In the genomic region with DNA sequence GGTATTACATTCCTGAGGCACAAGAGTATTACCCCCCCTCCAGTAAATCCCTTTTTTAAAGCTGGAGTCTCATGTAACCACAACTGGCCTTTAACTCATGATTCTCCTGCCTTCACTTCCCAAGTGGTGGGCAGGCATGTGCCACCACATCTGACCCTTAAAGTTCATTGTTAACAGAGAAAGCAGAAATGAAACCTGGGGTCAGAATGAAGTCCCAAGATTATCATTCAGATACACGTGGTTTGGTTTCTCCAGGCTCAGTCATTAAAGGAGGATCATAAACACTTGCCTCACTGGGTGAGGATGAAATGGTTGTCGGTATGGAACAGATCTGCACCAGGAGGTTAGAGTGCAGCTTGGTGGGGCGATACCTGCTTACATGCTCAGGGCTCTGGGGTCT, we compare ENCODE assay signal across 32 mouse cellular contexts. TPM values are rescaled to one million over a fixed set of nuclear protein-coding genes. Genes with fewer than 3 reads are reported as not detected.
A peak's percentile ranks its signal among the peaks of the same experiment; 100 is the strongest.
DNase-seq lines count a peak whose midpoint lies in the region; ATAC-seq and TF ChIP-seq lines count a peak whose summit lies in the region.
"Had no signal": no experiment of that assay in that cellular context is flagged by ENCODE, and none has a peak within 500 bp of the region (broad histone marks: within the 10 kb centered on the region; RNA-seq: fewer than 3 reads in every experiment).

No protein-coding gene starts in this region.

- peak; percentile 40 for DNase-seq in CH12.LX (ENCODE audit: extremely low read depth)
- DNase-seq in monocyte, adult 2 months (ENCODE audit: low read depth in 1 of 2, low spot score in 2 of 2) = peak; percentile 26 to 37
- no peak for DNase-seq in T-cell, adult 2 months (ENCODE audit: low spot score)
- no peak for DNase-seq in right cerebral cortex, postnatal 36 days (ENCODE audit: low spot score in 2 of 2)
- DNase-seq in cerebellum, postnatal 36 days = no peak
- DNase-seq: adrenal gland, adult 8-10 months; adrenal gland, postnatal 25 days; cerebellum, adult 2 months; cerebellum, adult 9-11 months; cerebellum, postnatal 25 days; gastrocnemius, postnatal 10 days; gastrocnemius, postnatal 36 days; heart, adult 11 months; heart, postnatal 10 days; heart, postnatal 36 days; kidney, adult 18-20 months had no signal

- TF ChIP-seq POLR2A in CH12.LX (IDR thresholded peaks at IDR 0.05; ENCODE audit: low read depth, low read length) = no peak

- no peak for TF ChIP-seq EP300 in CH12.LX (IDR thresholded peaks at IDR 0.05; ENCODE audit: low read length)

- H3K4me3 ChIP-seq in CH12.LX (replicated peaks in 1 of 3; ENCODE audit: low read depth in 2 of 3, low read length in 2 of 3, poor library complexity in 1 of 3) = no peak overlapping the region
- no peak overlapping the region for H3K4me3 ChIP-seq in heart, embryonic 12.5 days
- H3K4me3 ChIP-seq: embryonic facial prominence, embryonic 12.5 days; embryonic facial prominence, embryonic 15.5 days; heart, embryonic 15.5 days; hindbrain, embryonic 10.5 days had no signal

- no peak overlapping the region for H3K4me2 ChIP-seq in CH12.LX (ENCODE audit: insufficient read depth, low read depth, poor library complexity, severe bottlenecking)
- H3K4me2 ChIP-seq in heart, embryonic 12.5 days = no peak overlapping the region
- H3K4me2 ChIP-seq: embryonic facial prominence, embryonic 12.5 days; embryonic facial prominence, embryonic 15.5 days; heart, embryonic 11.5 days; heart, embryonic 15.5 days; hindbrain, embryonic 14.5 days had no signal

- no peaks in the 10 kb centered on the region for H3K9me3 ChIP-seq in CH12.LX (replicated peaks; ENCODE audit: low read length)
- no peaks in the 10 kb centered on the region for H3K9me3 ChIP-seq in heart, embryonic 12.5 days (replicated peaks)
- H3K9me3 ChIP-seq: embryonic facial prominence, embryonic 12.5 days; embryonic facial prominence, embryonic 15.5 days; heart, embryonic 15.5 days; hindbrain, embryonic 10.5 days had no signal

- no peaks in the 10 kb centered on the region for H3K27me3 ChIP-seq in CH12.LX (replicated peaks)
- H3K27me3 ChIP-seq in heart, embryonic 12.5 days (replicated peaks) = no peaks in the 10 kb centered on the region
- H3K27me3 ChIP-seq: embryonic facial prominence, embryonic 12.5 days; embryonic facial prominence, embryonic 15.5 days; heart, embryonic 15.5 days had no signal

- H3K36me3 ChIP-seq in CH12.LX (replicated peaks in 1 of 2; ENCODE audit: control insufficient read depth in 1 of 2, insufficient read depth in 1 of 2, low read length in 1 of 2) = peaks cover 0 to 10% of the 10 kb centered on the region in 2 experiments
- H3K36me3 ChIP-seq in heart, embryonic 12.5 days = peaks cover 9% of the 10 kb centered on the region
- H3K36me3 ChIP-seq: embryonic facial prominence, embryonic 15.5 days had no signal

- no peak overlapping the region for H3K9ac ChIP-seq in CH12.LX (ENCODE audit: insufficient read depth, low read depth)
- H3K9ac ChIP-seq in heart, embryonic 12.5 days = no peak overlapping the region
- H3K9ac ChIP-seq: embryonic facial prominence, embryonic 12.5 days; embryonic facial prominence, embryonic 15.5 days; heart, embryonic 15.5 days; hindbrain, embryonic 14.5 days had no signal

- dilution Hi-C loops in CH12.LX (cut with MboI; ENCODE audit: extremely low pct_ligation_motif_present, extremely low pct_unique_long_range_greater_than_20kb, low sequenced_read_pairs) = no loop called here

- no peak overlapping the region for H3K27ac ChIP-seq in CH12.LX (ENCODE audit: insufficient read depth, low read depth)
- no peak overlapping the region for H3K27ac ChIP-seq in heart, embryonic 12.5 days (ENCODE audit: poor library complexity, severe bottlenecking)
- H3K27ac ChIP-seq: embryonic facial prominence, embryonic 12.5 days; embryonic facial prominence, embryonic 15.5 days; heart, embryonic 15.5 days; hindbrain, embryonic 10.5 days; hindbrain, embryonic 14.5 days; hindbrain, postnatal 0 days had no signal

- in situ Hi-C loops in CH12.LX (cut with MboI; ENCODE audit: low pct_ligation_motif_present, low pct_unique_long_range_greater_than_20kb, low sequenced_read_pairs) = no loop called here

- H3K4me1 ChIP-seq in CH12.LX (ENCODE audit: control insufficient read depth in 1 of 2, insufficient read depth in 2 of 2) = peaks cover 8 to 43% of the 10 kb centered on the region in 2 experiments; a peak in 2 of 4 replicates
- no peaks in the 10 kb centered on the region for H3K4me1 ChIP-seq in heart, embryonic 12.5 days (replicated peaks)
- H3K4me1 ChIP-seq: embryonic facial prominence, embryonic 12.5 days; heart, embryonic 15.5 days; hindbrain, embryonic 10.5 days had no signal

- no peaks in the 10 kb centered on the region for H3K79me2 ChIP-seq in CH12.LX (replicated peaks; ENCODE audit: control insufficient read depth, extremely low read depth, insufficient read depth, poor library complexity, severe bottlenecking)

- TF ChIP-seq CTCF in CH12.LX (conservative IDR thresholded peaks at IDR 0.05 in 1 of 2, IDR thresholded peaks at IDR 0.05 in 1 of 2; ENCODE audit: low read depth in 2 of 2, low read length in 2 of 2) = no peak

- TF ChIP-seq RAD21 in CH12.LX (IDR thresholded peaks at IDR 0.05; ENCODE audit: low read depth, low read length) = no peak

- 75% methylated on average over 3 of the region's 3 CpGs for WGBS in heart, embryonic 12.5 days

- peak; percentile 75 for ATAC-seq in granulocyte monocyte progenitor cell, adult 5-6 weeks (replicated peaks; ENCODE audit: poor library complexity, severe bottlenecking)
- no peak for ATAC-seq in heart, embryonic 12.5 days (ENCODE audit: insufficient number of reproducible peaks, low FRiP score)
- ATAC-seq: activated CD4-positive, CD25-positive, alpha-beta regulatory T cell, adult 4 months; forebrain, embryonic 14.5 days; hindbrain, postnatal 0 days; inflammation-experienced regulatory T-cells, adult 6 months; intestine, embryonic 16.5 days had no signal

TF ChIP-seq in CH12.LX, 34 proteins besides CTCF, POLR2A, EP300 and RAD21 (continues in another document):
- TF ChIP-seq TBP (conservative IDR thresholded peaks at IDR 0.05; ENCODE audit: low read depth, low read length) (no peak), UBTF (IDR thresholded peaks at IDR 0.05; ENCODE audit: low read depth, low read length) (no peak), ZC3H11A (IDR thresholded peaks at IDR 0.05; ENCODE audit: low read depth, low read length) (no peak), MAZ (IDR thresholded peaks at IDR 0.05; ENCODE audit: low read depth, low read length) (no peak), IRF4 (IDR thresholded peaks at IDR 0.05; ENCODE audit: low read depth, low read length) (peak; percentile 70), ZKSCAN1 (IDR thresholded peaks at IDR 0.05; ENCODE audit: borderline replicate concordance, low read depth, low read length) (no peak), NRF1 (IDR thresholded peaks at IDR 0.05; ENCODE audit: low read depth, low read length) (no peak), E2F4 (IDR thresholded peaks at IDR 0.05; ENCODE audit: insufficient replicate concordance, low read depth, low read length) (no peak), ETS1 (conservative IDR thresholded peaks at IDR 0.05; ENCODE audit: low read depth, low read length) (no peak), JUND (conservative IDR thresholded peaks at IDR 0.05; ENCODE audit: low read depth, low read length) (no peak), TCF12 (IDR thresholded peaks at IDR 0.05; ENCODE audit: low read depth, low read length) (no peak), HCFC1 (IDR thresholded peaks at IDR 0.05; ENCODE audit: low read depth, low read length) (no peak), SIN3A (IDR thresholded peaks at IDR 0.05; ENCODE audit: low read length) (no peak), MYC (IDR thresholded peaks at IDR 0.05; ENCODE audit: low read depth, low read length) (no peak; the same call in 1 of the 2 replicates), MXI1 (IDR thresholded peaks at IDR 0.05; ENCODE audit: low read depth, low read length) (no peak)

RNA-seq across cellular contexts. Expression of gene Gm44596, which starts 6.0 kb away (rescaled TPM):
- total RNA-seq in CH12.LX (2012; rRNA removed) (not detected in 2 replicates), CH12.LX (2014; rRNA removed) (not detected in 2 replicates)
- not detected in 2 replicates for polyA plus RNA-seq in CH12.LX (2012; ENCODE audit: insufficient read length, low read depth)
- not detected in 2 replicates for total RNA-seq in granulocyte monocyte progenitor cell, adult 5-6 weeks (2014; fragmentation: Nextera tagmentation)
- total RNA-seq in granulocyte monocyte progenitor cell, adult 5-6 weeks (2017) = not detected in 2 replicates
- not detected in 2 replicates for polyA plus RNA-seq in heart, embryonic 12.5 days (2016; fragmentation: Nextera tagmentation; extraction: Ambion mirVana)
- total RNA-seq: adrenal gland, adult 8-10 months; adrenal gland, postnatal 25 days; gastrocnemius, postnatal 10 days; gastrocnemius, postnatal 36 days; heart, adult 8-10 months; heart, postnatal 10 days; heart, postnatal 36 days; hindbrain, postnatal 0 days; MEL had no signal
- polyA plus RNA-seq: activated CD4-positive, CD25-positive, alpha-beta regulatory T cell, adult 4 months; cerebellum, adult 2 months; embryonic facial prominence, embryonic 12.5 days; embryonic facial prominence, embryonic 15.5 days; forebrain, embryonic 11.5 days; forebrain, embryonic 14.5 days; heart, embryonic 11.5 days; heart, embryonic 15.5 days; hindbrain, embryonic 10.5 days; hindbrain, embryonic 14.5 days; hindbrain, postnatal 0 days; inflammation-experienced regulatory T-cells, adult 6 months; intestine, embryonic 16.5 days had no signal

RNA-seq across cellular contexts. Expression of gene Tex52, which starts 6.0 kb away (rescaled TPM):
- total RNA-seq in CH12.LX (2012; rRNA removed) (0.13 TPM in 1 of 2 replicates, not detected in the other), CH12.LX (2014; rRNA removed) (not detected in 2 replicates)
- polyA plus RNA-seq in CH12.LX (2012; ENCODE audit: insufficient read length, low read depth) = not detected in 2 replicates
- total RNA-seq in granulocyte monocyte progenitor cell, adult 5-6 weeks (2014; fragmentation: Nextera tagmentation) = not detected in 2 replicates
- 0.22 TPM in 1 of 2 replicates, not detected in the other for total RNA-seq in granulocyte monocyte progenitor cell, adult 5-6 weeks (2017)
- polyA plus RNA-seq in heart, embryonic 12.5 days (2016; fragmentation: Nextera tagmentation; extraction: Ambion mirVana) = 0.19 and 0.21 TPM in 2 replicates
- total RNA-seq: adrenal gland, adult 8-10 months; adrenal gland, postnatal 25 days; gastrocnemius, postnatal 36 days; heart, adult 8-10 months; heart, postnatal 10 days; heart, postnatal 36 days; MEL had no signal
- polyA plus RNA-seq: activated CD4-positive, CD25-positive, alpha-beta regulatory T cell, adult 4 months; intestine, embryonic 16.5 days had no signal

RNA-seq across cellular contexts. Expression of gene Nrip2, which starts 17.8 kb away (rescaled TPM):
- total RNA-seq in CH12.LX (2012; rRNA removed) (0.13 TPM in 2 replicates), CH12.LX (2014; rRNA removed) (not detected in 2 replicates)
- polyA plus RNA-seq in CH12.LX (2012; ENCODE audit: insufficient read length, low read depth) = 1.1 and 1.3 TPM in 2 replicates
- not detected in 2 replicates for total RNA-seq in granulocyte monocyte progenitor cell, adult 5-6 weeks (2014; fragmentation: Nextera tagmentation)
- not detected in 2 replicates for total RNA-seq in granulocyte monocyte progenitor cell, adult 5-6 weeks (2017)
- polyA plus RNA-seq in heart, embryonic 12.5 days (2016; fragmentation: Nextera tagmentation; extraction: Ambion mirVana) = 1.6 and 2.5 TPM in 2 replicates

RNA-seq across cellular contexts. Expression of gene Foxm1, which starts 18.5 kb away (rescaled TPM):
- total RNA-seq in CH12.LX (2012; rRNA removed) = 14.3 and 16.8 TPM in 2 replicates
- total RNA-seq in CH12.LX (2014; rRNA removed) = 5.8 and 6.0 TPM in 2 replicates
- 32.5 and 41.0 TPM in 2 replicates for polyA plus RNA-seq in CH12.LX (2012; ENCODE audit: insufficient read length, low read depth)
- 38.8 and 53.2 TPM in 2 replicates for total RNA-seq in granulocyte monocyte progenitor cell, adult 5-6 weeks (2014; fragmentation: Nextera tagmentation)
- total RNA-seq in granulocyte monocyte progenitor cell, adult 5-6 weeks (2017) = 12.8 and 18.2 TPM in 2 replicates
- polyA plus RNA-seq in heart, embryonic 12.5 days (2016; fragmentation: Nextera tagmentation; extraction: Ambion mirVana) = 33.4 and 38.7 TPM in 2 replicates

RNA-seq across cellular contexts. Expression of gene Rhno1, which starts 18.5 kb away (rescaled TPM):
- total RNA-seq in CH12.LX (2012; rRNA removed) = 28.7 and 34.9 TPM in 2 replicates
- total RNA-seq in CH12.LX (2014; rRNA removed) = 18.5 and 19.3 TPM in 2 replicates
- 53.4 and 60.0 TPM in 2 replicates for polyA plus RNA-seq in CH12.LX (2012; ENCODE audit: insufficient read length, low read depth)
- total RNA-seq in granulocyte monocyte progenitor cell, adult 5-6 weeks (2014; fragmentation: Nextera tagmentation) = 43.7 and 51.3 TPM in 2 replicates
- total RNA-seq in granulocyte monocyte progenitor cell, adult 5-6 weeks (2017) = 33.3 and 37.4 TPM in 2 replicates
- polyA plus RNA-seq in heart, embryonic 12.5 days (2016; fragmentation: Nextera tagmentation; extraction: Ambion mirVana) = 81.3 and 83.0 TPM in 2 replicates

Comparison
In these comparisons a context has a peak if more than half of its experiments do, and no peak if none do; other contexts are left out.
1. DNase-seq: peak in CH12.LX (single experiment) and monocyte, adult 2 months (2 of 2); none in T-cell, adult 2 months (single experiment), right cerebral cortex, postnatal 36 days (0 of 2) and cerebellum, postnatal 36 days (0 of 2).